Mouse (Mus musculus): ENCODE results near the gene Edem3.

Gene Edem3

DNA sequence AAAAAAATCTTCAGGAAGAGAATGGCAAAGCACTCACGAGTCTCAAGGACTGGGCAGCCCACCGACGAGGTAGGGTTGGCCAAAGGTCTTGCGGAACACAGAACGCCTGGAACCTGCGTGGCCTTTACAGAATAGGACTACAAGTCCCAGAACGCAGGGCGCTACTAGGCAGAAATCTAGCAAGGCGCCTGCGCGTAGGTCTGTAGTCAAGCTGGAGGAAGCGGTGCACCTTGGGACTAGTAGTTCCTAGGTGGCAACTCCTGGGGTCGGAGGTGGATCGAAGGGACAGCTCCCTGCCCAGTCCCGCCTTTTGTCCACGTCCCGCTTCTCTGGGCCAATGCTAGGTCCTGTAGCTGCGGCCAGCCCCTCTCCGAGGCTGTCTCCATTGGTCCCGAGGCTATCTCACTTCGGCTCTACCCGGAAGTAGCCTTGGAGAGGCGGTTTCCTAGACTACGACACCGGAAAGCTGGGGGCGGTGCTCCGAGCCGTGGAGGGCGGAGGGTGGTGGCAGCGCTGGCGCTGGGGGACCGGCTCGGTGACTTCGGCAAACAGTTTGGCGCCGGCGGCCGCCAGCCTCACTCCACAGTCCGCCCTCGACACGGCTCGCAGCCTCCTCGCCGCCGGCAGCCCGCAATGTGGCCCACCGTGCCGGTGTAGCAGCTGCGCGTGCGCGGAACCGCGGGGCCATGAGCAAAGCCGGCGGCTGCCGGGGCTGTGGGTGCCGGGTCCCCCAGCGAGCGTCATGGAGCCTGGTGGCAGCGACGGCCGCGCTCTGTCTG is at the start of gene Edem3:
Edem3 (plus strand) TSS at position 491 of the 779 bp plus-strand sequence.
- peak; percentile 89; the same call in 1 of the 2 replicates for TF ChIP-seq GATA4 (IDR thresholded peaks at IDR 0.05; ENCODE audit: insufficient replicate concordance, low read length)

- 0 out of 2 replicates have a peak, but pooled peaks have one; percentile 38 for TF ChIP-seq GATA4 (IDR thresholded peaks at IDR 0.05; ENCODE audit: insufficient replicate concordance, low read length)
Measured at GRCm38 (mm10) chr1:151705723-151706396, 49.3 kb upstream of the Edem3 start.

DNA sequence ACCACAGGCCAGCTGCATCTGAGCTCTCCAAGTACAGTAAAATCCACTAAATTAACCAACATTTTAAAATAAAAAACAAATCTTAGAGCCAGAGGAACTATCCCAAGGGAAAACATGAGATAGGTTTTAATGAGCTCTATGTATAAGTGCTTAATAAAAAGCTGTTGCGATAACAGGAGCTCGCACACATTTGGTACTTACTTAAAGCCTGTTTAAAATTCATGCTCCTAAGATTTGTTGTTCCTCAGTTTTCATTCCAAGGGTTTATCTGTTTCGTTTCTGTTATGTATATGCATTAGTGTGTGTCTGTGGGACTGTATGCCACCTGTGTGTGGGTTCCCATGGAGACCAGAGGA is 48.8 kb upstream of the Edem3 start:
- TF ChIP-seq GATA4 (IDR thresholded peaks at IDR 0.05; ENCODE audit: insufficient replicate concordance, low read length) = no peak

DNA sequence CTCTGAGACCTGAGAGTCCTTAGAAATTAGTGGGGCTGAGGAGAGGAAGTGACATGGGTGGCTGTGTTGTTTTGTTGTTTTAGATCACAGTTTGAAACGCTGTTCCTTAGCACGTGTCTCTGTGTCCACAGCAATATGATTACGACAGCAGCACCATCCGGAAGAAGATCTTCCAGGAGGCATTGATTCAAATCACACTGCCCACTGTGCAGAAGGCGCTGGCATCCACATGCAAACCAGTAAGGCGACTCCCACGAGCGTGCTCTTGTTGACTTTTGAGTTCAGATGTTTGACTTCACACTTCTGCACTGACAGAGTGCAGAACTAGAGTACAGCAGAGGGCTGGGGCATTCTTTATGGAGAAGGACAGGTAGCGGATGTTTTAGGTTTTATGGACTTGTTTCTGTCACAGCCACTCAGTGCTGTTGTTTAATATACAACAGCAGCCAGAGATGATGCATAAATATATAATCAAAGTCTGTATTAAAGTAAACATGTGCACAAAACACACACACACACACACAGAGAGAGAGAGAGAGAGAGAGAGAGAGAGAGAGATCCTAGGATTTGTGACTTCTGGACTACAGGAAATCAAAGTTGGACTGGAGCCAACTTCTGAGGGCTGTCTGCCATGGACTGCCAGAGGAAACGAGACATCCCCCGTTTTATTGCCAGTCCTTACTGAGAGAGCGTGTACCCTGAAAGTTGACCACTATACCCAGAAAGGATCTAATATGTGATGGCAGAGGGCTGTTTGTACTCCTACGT is 46.0 kb upstream of the Edem3 start:
- no peak for TF ChIP-seq GATA4 (IDR thresholded peaks at IDR 0.05; ENCODE audit: insufficient replicate concordance, low read length)

GRCm38 (mm10) chr1:151709734-151710022 is 45.5 kb upstream of the Edem3 start:
- no peak for TF ChIP-seq GATA4 (IDR thresholded peaks at IDR 0.05; ENCODE audit: insufficient replicate concordance, low read length)

GRCm38 (mm10) chr1:151710424-151711055 is 44.6 kb upstream of the Edem3 start:
- TF ChIP-seq GATA4 (IDR thresholded peaks at IDR 0.05; ENCODE audit: insufficient replicate concordance, low read length) = no peak

DNA sequence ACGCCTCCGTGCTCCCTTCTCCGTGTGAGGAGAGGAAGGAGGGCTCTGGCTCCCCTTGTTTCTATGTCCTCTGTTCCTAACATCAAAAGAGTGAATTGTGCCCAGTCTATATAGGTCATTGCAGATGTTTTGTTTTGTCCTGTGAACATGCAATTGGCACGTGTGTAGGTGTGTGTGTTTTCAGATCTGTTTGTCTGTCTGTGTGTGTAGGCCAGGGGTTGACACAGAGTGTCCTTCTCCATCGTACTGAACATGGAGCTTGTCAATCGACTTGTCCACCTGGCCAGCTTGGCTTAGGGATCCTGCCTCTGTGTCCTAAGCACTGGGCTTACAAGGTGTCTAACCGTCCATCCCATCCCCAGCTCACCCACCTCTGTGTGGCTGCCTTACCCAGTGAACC is 44.1 kb upstream of the Edem3 start:
- TF ChIP-seq GATA4 (IDR thresholded peaks at IDR 0.05; ENCODE audit: insufficient replicate concordance, low read length) = no peak

DNA sequence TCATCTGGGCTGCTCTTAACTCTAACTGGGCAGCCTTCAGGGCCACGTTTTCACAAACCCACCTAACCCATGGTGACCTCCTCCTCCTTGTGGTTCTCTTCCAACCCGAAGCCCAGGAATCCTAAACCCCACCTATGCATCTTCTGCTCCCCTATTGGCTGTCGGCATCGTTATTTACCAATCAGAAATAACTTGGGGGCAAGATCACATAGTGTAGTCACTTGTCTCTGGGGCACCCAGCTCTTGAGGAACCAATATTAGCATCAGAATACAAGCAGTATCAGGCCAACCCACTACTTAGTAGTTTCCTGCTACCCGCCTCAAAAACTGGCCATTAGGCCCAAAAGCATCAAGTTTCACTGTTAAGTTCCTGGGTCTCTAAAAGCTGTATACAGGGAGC is 42.5 kb upstream of the Edem3 start:
- TF ChIP-seq GATA4 (IDR thresholded peaks at IDR 0.05; ENCODE audit: insufficient replicate concordance, low read length) = no peak

- TF ChIP-seq GATA4 (IDR thresholded peaks at IDR 0.05; ENCODE audit: insufficient replicate concordance, low read length) = no peak
Measured at GRCm38 (mm10) chr1:151713622-151714021, 41.5 kb upstream of the Edem3 start.

GRCm38 (mm10) chr1:151716024-151716710 is 39.0 kb upstream of the Edem3 start:
- TF ChIP-seq GATA4 (IDR thresholded peaks at IDR 0.05; ENCODE audit: insufficient replicate concordance, low read length) = no peak

GRCm38 (mm10) chr1:151717624-151718023 is 37.5 kb upstream of the Edem3 start:
- no peak for TF ChIP-seq GATA4 (IDR thresholded peaks at IDR 0.05; ENCODE audit: insufficient replicate concordance, low read length)

GRCm38 (mm10) chr1:151718575-151718974 is 36.6 kb upstream of the Edem3 start:
- TF ChIP-seq GATA4 (IDR thresholded peaks at IDR 0.05; ENCODE audit: insufficient replicate concordance, low read length) = no peak

- TF ChIP-seq GATA4 (IDR thresholded peaks at IDR 0.05; ENCODE audit: insufficient replicate concordance, low read length) = no peak
Measured at GRCm38 (mm10) chr1:151719911-151720310, 35.3 kb upstream of the Edem3 start.

- no peak for TF ChIP-seq GATA4 (IDR thresholded peaks at IDR 0.05; ENCODE audit: insufficient replicate concordance, low read length)
Measured at GRCm38 (mm10) chr1:151720566-151720965, 34.6 kb upstream of the Edem3 start.

Data from liver, adult (tissue).